ENCODE assay signal across 25 mouse cellular contexts in genomic region chr8:117550529-117550928, GRCm38 (mm10). TPM values are rescaled to one million over a fixed set of nuclear protein-coding genes. Genes with fewer than 3 reads are reported as not detected.
DNase-seq lines count a peak whose midpoint lies in the region; ATAC-seq and TF ChIP-seq lines count a peak whose summit lies in the region.
"Had no signal": no experiment of that assay in that cellular context is flagged by ENCODE, and none has a peak within 500 bp of the region (broad histone marks: within the 10 kb centered on the region; RNA-seq: fewer than 3 reads in every experiment).

No protein-coding gene starts in this region.

- H3K27ac ChIP-seq in heart, adult 2 months, result no peak overlapping the region
- H3K27ac ChIP-seq in liver, postnatal 0 days (ENCODE audit: low read depth), result no peak overlapping the region
- no peak overlapping the region for H3K27ac ChIP-seq in liver, embryonic 12.5 days
- no peak overlapping the region for H3K27ac ChIP-seq in bone marrow macrophage, adult 2 months (ENCODE audit: insufficient read depth, low read depth, low read length)
- no peak overlapping the region for H3K27ac ChIP-seq in stomach, postnatal 0 days (replicated peaks)
- H3K27ac ChIP-seq: forebrain, embryonic 15.5 days; hindbrain, embryonic 14.5 days; kidney, embryonic 15.5 days; limb, embryonic 12.5 days; midbrain, embryonic 13.5 days; neural tube, embryonic 15.5 days; stomach, embryonic 15.5 days had no signal

- peak; percentile 34 for TF ChIP-seq CTCF in heart, adult 2 months (IDR thresholded peaks at IDR 0.05)
- peak; percentile 38 for TF ChIP-seq CTCF in liver, postnatal 0 days (IDR thresholded peaks at IDR 0.05; ENCODE audit: low read depth)
- TF ChIP-seq CTCF in bone marrow macrophage, adult 2 months (IDR thresholded peaks at IDR 0.05; ENCODE audit: low read depth, low read length), result 0 out of 2 replicates have a peak, but pooled peaks have one; percentile 24
- peak; percentile 45 for TF ChIP-seq CTCF in stomach, postnatal 0 days (IDR thresholded peaks at IDR 0.05; ENCODE audit: low read depth)

- no peaks in the 10 kb centered on the region for H3K36me3 ChIP-seq in heart, adult 2 months (ENCODE audit: control insufficient read depth, insufficient read depth, low read length)
- no peaks in the 10 kb centered on the region for H3K36me3 ChIP-seq in liver, postnatal 0 days (replicated peaks; ENCODE audit: insufficient read depth, low read length)
- no peaks in the 10 kb centered on the region for H3K36me3 ChIP-seq in liver, embryonic 12.5 days
- no peaks in the 10 kb centered on the region for H3K36me3 ChIP-seq in stomach, postnatal 0 days (ENCODE audit: control insufficient read depth, insufficient read depth, low read length)
- H3K36me3 ChIP-seq: forebrain, embryonic 15.5 days; heart, embryonic 12.5 days; kidney, embryonic 15.5 days; limb, embryonic 12.5 days; midbrain, embryonic 13.5 days; neural tube, embryonic 15.5 days; stomach, embryonic 15.5 days had no signal

- no peaks in the 10 kb centered on the region for H3K79me2 ChIP-seq in heart, adult 2 months (replicated peaks; ENCODE audit: control insufficient read depth, insufficient read depth, low read length)

- 73% methylated on average over 5 of the region's 5 CpGs for WGBS in heart, adult 2 months
- 66% methylated on average over 5 of the region's 5 CpGs for WGBS in liver, postnatal 0 days (ENCODE audit: insufficient replicate concordance)
- WGBS in liver, embryonic 12.5 days (ENCODE audit: insufficient replicate concordance), result 64% methylated on average over 5 of the region's 5 CpGs
- 90% methylated on average over 5 of the region's 5 CpGs for WGBS in stomach, postnatal 0 days

- H3K4me1 ChIP-seq in heart, adult 2 months (ENCODE audit: control insufficient read depth, insufficient read depth, low read length), result no peaks in the 10 kb centered on the region; the same call in 1 of the 2 replicates
- H3K4me1 ChIP-seq in liver, postnatal 0 days (ENCODE audit: insufficient read depth), result 0 out of 2 replicates have a peak, but pooled peaks cover 5% of the 10 kb centered on the region
- peaks cover 27% of the 10 kb centered on the region for H3K4me1 ChIP-seq in liver, embryonic 12.5 days
- H3K4me1 ChIP-seq in bone marrow macrophage, adult 2 months (ENCODE audit: control insufficient read depth, insufficient read depth, low read length), result peaks cover 13% of the 10 kb centered on the region
- H3K4me1 ChIP-seq in stomach, postnatal 0 days (replicated peaks; ENCODE audit: control insufficient read depth, insufficient read depth), result no peaks in the 10 kb centered on the region
- H3K4me1 ChIP-seq: forebrain, embryonic 15.5 days; kidney, embryonic 15.5 days; limb, embryonic 12.5 days; midbrain, embryonic 13.5 days; neural tube, embryonic 15.5 days; stomach, embryonic 15.5 days had no signal

- H3K27me3 ChIP-seq in heart, adult 2 months (ENCODE audit: control insufficient read depth, insufficient read depth, low read length), result no peaks in the 10 kb centered on the region
- no peaks in the 10 kb centered on the region for H3K27me3 ChIP-seq in liver, postnatal 0 days (ENCODE audit: insufficient read depth, low read length)
- H3K27me3 ChIP-seq in liver, embryonic 12.5 days (replicated peaks), result no peaks in the 10 kb centered on the region
- no peaks in the 10 kb centered on the region for H3K27me3 ChIP-seq in stomach, postnatal 0 days (ENCODE audit: control insufficient read depth, insufficient read depth, low read length)
- H3K27me3 ChIP-seq: forebrain, embryonic 15.5 days; heart, embryonic 12.5 days; kidney, embryonic 15.5 days; limb, embryonic 12.5 days; midbrain, embryonic 13.5 days; neural tube, embryonic 15.5 days; stomach, embryonic 15.5 days had no signal

- no peak for TF ChIP-seq EP300 in heart, adult 2 months (IDR thresholded peaks at IDR 0.05; ENCODE audit: insufficient read depth, low read depth, low read length)
- no peak for TF ChIP-seq EP300 in liver, postnatal 0 days (IDR thresholded peaks at IDR 0.05; ENCODE audit: low read depth)
- TF ChIP-seq EP300 in stomach, postnatal 0 days (optimal IDR thresholded peaks at IDR 0.05), result no peak

- DNase-seq in heart, adult 2 months, result no peak
- no peak for DNase-seq in heart, postnatal 14 days
- no peak for DNase-seq in liver, postnatal 0 days
- DNase-seq in stomach, postnatal 0 days (ENCODE audit: low spot score), result no peak
- DNase-seq in ovary, postnatal 36 days (ENCODE audit: low spot score), result no peak
- DNase-seq: adrenal gland, postnatal 36 days; cerebellum, adult 2 months; cerebellum, postnatal 36 days; gastrocnemius, postnatal 25 days; heart, adult 18-20 months; kidney, adult 18-20 months; kidney, postnatal 4 days; lung, postnatal 14 days; right cerebral cortex, postnatal 25 days; thymus, postnatal 14 days had no signal

- H3K9me3 ChIP-seq in liver, postnatal 0 days (ENCODE audit: low read length), result no peaks in the 10 kb centered on the region
- H3K9me3 ChIP-seq in liver, embryonic 12.5 days (replicated peaks), result no peaks in the 10 kb centered on the region
- no peaks in the 10 kb centered on the region for H3K9me3 ChIP-seq in stomach, postnatal 0 days (ENCODE audit: control insufficient read depth, low read length)
- H3K9me3 ChIP-seq: forebrain, embryonic 15.5 days; heart, embryonic 12.5 days; kidney, embryonic 15.5 days; limb, embryonic 12.5 days; midbrain, embryonic 13.5 days; neural tube, embryonic 15.5 days; stomach, embryonic 15.5 days had no signal

- intact Hi-C loops in heart, adult 2 months (cut with DNase I), result no loop called here
- intact Hi-C loops in heart, postnatal 14 days (cut with DNase I), result no loop called here

- TF ChIP-seq POLR2A in heart, adult 2 months (IDR thresholded peaks at IDR 0.05; ENCODE audit: insufficient read depth, low read depth, low read length), result no peak
- no peak for TF ChIP-seq POLR2A in bone marrow macrophage, adult 2 months (IDR thresholded peaks at IDR 0.05; ENCODE audit: borderline replicate concordance, low read depth, low read length)

- H3K9ac ChIP-seq in heart, adult 2 months (ENCODE audit: low read depth, low read length), result no peak overlapping the region
- no peak overlapping the region for H3K9ac ChIP-seq in liver, postnatal 0 days (replicated peaks)
- no peak overlapping the region for H3K9ac ChIP-seq in liver, embryonic 12.5 days
- no peak overlapping the region for H3K9ac ChIP-seq in stomach, postnatal 0 days (ENCODE audit: low read length)
- H3K9ac ChIP-seq: forebrain, embryonic 15.5 days; heart, embryonic 12.5 days; hindbrain, embryonic 14.5 days; kidney, embryonic 15.5 days; limb, embryonic 12.5 days; midbrain, embryonic 13.5 days; neural tube, embryonic 15.5 days; stomach, embryonic 15.5 days had no signal

- H3K4me3 ChIP-seq in heart, adult 2 months, result no peak overlapping the region
- no peak overlapping the region for H3K4me3 ChIP-seq in liver, postnatal 0 days (ENCODE audit: low read depth, low read length)
- H3K4me3 ChIP-seq in liver, embryonic 12.5 days, result no peak overlapping the region
- H3K4me3 ChIP-seq in bone marrow macrophage, adult 2 months (ENCODE audit: insufficient read depth, low read length), result no peak overlapping the region
- no peak overlapping the region for H3K4me3 ChIP-seq in stomach, postnatal 0 days (ENCODE audit: low read depth, low read length)
- H3K4me3 ChIP-seq: forebrain, embryonic 15.5 days; heart, embryonic 12.5 days; kidney, embryonic 15.5 days; limb, embryonic 12.5 days; midbrain, embryonic 13.5 days; neural tube, embryonic 15.5 days; stomach, embryonic 15.5 days had no signal

- H3K4me2 ChIP-seq in liver, postnatal 0 days (ENCODE audit: low read depth, low read length), result no peak overlapping the region
- H3K4me2 ChIP-seq in liver, embryonic 12.5 days, result no peak overlapping the region
- no peak overlapping the region for H3K4me2 ChIP-seq in stomach, postnatal 0 days (replicated peaks; ENCODE audit: low read depth)
- H3K4me2 ChIP-seq: forebrain, embryonic 15.5 days; heart, embryonic 12.5 days; hindbrain, embryonic 14.5 days; kidney, embryonic 15.5 days; limb, embryonic 12.5 days; midbrain, embryonic 13.5 days; neural tube, embryonic 15.5 days; stomach, embryonic 15.5 days had no signal

- ATAC-seq in liver, postnatal 0 days, result no peak
- no peak for ATAC-seq in liver, embryonic 12.5 days
- no peak for ATAC-seq in stomach, postnatal 0 days (ENCODE audit: low FRiP score, low TSS enrichment)
- ATAC-seq: forebrain, embryonic 15.5 days; midbrain, embryonic 13.5 days had no signal

RNA-seq across cellular contexts. Expression of gene Plcg2, which starts 52.4 kb away (rescaled TPM):
- 1 to 10 TPM; 5.6 to 5.8 TPM for total RNA-seq in heart, adult 2 months (2021)
- polyA plus RNA-seq in heart, adult 2 months (2012; rRNA removed), result 4.5 and 5.4 TPM in 2 replicates
- 1 to 10 TPM; 6.7 to 9.2 TPM for total RNA-seq in heart, postnatal 14 days (2021)
- polyA plus RNA-seq in liver, postnatal 0 days (2015; fragmentation: Nextera tagmentation; extraction: Ambion mirVana), result 5.9 and 7.3 TPM in 2 replicates
- 11.9 and 13.3 TPM in 2 replicates for polyA plus RNA-seq in liver, embryonic 12.5 days (2016; fragmentation: Nextera tagmentation; extraction: Ambion mirVana)
- 68.7 and 77.9 TPM in 2 replicates for polyA plus RNA-seq in bone marrow macrophage, adult 2 months (2012; ENCODE audit: insufficient read depth, insufficient read length, missing spikeins)
- polyA plus RNA-seq in stomach, postnatal 0 days (2015; fragmentation: Nextera tagmentation; extraction: Ambion mirVana), result 2.3 and 2.4 TPM in 2 replicates
